Mouse (Mus musculus): ENCODE results near the gene Pam16.
A peak's percentile ranks its signal among the peaks of the same experiment; 100 is the strongest.

The Pam16 gene

DNA sequence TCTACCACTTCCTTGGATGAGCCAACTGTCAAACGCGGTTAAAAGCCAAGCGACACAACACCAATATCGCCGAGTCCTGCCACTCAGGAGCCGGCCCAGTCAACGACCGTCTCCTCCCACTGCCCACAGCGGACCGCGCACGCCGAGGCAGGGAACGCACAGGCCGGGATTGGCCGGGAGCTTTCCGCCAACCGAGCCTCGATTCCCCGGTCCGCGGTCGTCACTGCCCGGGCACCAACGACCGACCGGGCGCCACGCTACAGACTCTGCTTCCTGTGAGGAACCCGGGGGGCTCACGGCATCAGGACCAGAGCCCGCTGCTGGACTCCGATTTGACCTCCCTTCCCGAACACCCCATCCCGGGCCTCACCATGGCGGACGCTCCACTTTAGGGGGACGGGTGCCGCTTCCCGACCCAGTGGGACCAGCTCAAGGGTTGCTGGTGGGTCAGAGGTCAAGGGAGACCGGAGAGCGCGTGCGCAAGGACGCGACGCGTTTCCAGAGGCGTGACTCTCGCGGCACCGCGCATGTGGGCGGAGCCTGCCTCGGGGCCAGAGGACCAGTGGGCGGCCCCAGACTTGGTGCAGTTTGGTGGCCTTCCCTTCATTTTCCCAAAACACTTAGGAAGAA is at the start of gene Pam16:
Pam16 (minus strand) TSS at position 508 of the 630 bp plus-strand sequence.
- peak; percentile 79 to 87 for DNase-seq (ENCODE audit: low spot score in 2 of 2)

DNA sequence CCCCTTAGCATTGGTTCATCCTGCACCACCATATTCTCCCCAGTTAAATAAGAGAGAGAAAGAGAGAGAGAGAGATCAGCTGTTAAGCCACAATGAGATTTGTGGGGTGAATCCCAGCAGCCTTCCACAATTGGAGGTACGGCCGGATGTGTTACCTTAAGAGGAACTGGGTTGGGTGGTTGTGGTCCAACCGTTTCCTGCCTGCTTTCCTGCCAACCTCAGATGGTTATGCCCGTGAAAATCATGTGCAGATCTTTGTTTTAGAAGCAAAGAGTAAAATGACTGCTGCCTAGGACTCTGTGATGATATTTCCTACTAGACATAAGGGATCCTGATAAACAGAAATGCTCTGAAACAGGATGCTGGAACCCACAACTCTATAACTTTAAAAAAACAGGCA is 49.3 kb upstream of the Pam16 start:
- DNase-seq (ENCODE audit: low spot score in 2 of 2) = no peak

DNA sequence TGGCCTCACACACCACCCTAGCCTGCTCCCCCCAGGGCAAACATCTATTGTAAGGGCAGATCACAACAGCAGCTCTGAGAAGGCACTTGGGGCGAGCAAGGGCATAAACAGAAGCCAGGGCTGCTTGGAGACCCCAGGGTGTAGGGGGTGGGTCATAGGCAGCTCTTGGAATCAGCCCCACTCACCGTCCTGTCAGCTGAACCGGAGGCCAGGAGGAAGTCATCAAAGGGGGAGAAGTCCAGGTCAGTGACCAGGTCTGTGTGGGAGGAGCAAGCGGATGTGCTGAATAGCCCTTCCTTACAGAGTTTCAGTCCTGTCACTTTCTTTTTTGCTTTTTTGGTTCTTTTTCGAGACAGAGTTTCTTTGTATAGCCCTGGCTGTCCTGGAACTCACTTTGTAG is 45.5 kb upstream of the Pam16 start:
- no peak for DNase-seq (ENCODE audit: low spot score in 2 of 2)

- peak; percentile 55 to 85 for DNase-seq (ENCODE audit: low spot score in 2 of 2)
Observed at GRCm38 (mm10) chr16:4667190-4667808, 42.5 kb upstream of the Pam16 start.

GRCm38 (mm10) chr16:4665726-4666125 is 40.9 kb upstream of the Pam16 start:
- no peak for DNase-seq (ENCODE audit: low spot score in 2 of 2)

- no peak for DNase-seq (ENCODE audit: low spot score in 2 of 2)
Observed at GRCm38 (mm10) chr16:4663806-4664205, 39.0 kb upstream of the Pam16 start.

DNA sequence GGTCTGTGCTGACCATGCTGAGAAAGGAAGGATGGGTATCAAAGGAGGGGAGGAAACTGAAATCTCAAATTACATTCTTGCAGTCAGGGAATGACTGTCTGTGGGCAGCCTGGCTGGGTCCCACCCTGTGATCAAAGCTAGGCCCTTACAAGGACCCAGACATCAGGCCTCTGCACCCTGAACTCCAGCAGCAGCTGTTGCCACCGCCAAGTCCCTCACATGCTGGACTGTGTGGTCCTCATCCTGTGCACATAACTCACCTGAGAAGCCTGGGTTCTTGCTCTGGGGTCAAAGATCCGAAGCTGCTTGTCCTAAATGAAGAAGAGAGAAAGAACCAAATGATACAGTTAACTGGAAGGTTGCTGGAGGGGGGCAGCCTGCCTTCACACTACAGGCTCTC is 36.8 kb upstream of the Pam16 start:
- DNase-seq (ENCODE audit: low spot score in 2 of 2) = no peak

DNA sequence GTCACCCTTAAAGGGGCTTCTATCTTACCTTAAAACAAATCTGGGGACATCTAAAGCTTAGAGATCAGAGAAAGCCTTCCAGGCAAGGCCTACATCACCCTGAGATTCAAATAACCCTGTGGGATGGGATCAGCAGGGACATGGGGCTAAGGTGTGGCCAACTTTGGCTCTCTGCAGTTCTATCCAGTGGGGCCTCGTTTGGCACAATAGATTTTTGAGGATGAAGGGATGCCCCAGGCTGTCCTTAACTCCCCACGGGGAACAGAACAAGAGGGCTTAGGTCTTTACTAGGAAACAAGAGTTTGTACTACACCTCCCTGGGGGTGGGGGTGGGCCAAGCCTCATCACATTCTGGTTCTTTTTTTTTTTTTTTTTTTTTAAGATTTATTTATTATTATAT is 34.5 kb upstream of the Pam16 start:
- DNase-seq (ENCODE audit: low spot score in 2 of 2) = no peak

- no peak for DNase-seq (ENCODE audit: low spot score in 2 of 2)
Observed at GRCm38 (mm10) chr16:4658781-4659245, 34.0 kb upstream of the Pam16 start.

- no peak for DNase-seq (ENCODE audit: low spot score in 2 of 2)
Observed at GRCm38 (mm10) chr16:4656571-4657081, 31.8 kb upstream of the Pam16 start.

DNA sequence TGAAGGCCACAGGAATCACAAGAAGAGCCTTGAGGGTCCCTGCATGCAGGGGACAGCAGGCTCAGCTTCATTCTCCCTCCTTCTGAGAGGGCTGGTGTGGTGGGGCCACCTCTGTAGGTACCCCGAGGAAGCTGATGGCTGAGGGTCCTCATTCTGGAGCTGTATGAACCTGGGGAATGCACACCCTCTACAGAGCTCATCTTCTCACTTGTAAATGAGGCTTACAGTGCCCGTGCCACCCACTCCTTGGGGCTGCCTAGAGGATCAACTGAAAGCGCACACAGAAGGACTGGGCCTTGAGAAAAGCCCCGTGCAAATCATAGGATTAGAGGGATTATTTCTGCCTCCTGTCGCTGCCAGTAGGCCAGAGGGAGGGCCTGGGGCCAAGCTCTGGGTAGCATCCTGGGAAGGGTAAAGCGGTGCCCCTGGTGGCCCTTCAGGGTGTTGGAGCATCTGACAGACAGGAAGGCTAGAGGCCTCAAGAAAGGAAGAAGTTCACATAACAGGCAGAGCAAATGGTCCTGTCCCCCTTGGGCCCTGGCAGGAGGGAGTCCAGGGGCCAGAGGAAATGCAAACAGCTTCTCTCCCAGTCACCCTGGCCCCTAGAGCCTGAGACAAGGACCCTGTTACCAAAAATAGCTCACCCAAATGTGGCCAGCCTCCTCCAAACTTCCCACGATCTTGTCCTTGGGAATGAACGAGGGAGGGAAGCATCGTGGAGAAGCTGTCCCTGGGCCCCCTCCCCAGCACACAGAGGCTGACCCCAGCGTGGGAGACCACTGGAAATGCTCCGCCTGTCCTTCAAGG is 31.2 kb upstream of the Pam16 start:
- no peak for DNase-seq (ENCODE audit: low spot score in 2 of 2)

DNA sequence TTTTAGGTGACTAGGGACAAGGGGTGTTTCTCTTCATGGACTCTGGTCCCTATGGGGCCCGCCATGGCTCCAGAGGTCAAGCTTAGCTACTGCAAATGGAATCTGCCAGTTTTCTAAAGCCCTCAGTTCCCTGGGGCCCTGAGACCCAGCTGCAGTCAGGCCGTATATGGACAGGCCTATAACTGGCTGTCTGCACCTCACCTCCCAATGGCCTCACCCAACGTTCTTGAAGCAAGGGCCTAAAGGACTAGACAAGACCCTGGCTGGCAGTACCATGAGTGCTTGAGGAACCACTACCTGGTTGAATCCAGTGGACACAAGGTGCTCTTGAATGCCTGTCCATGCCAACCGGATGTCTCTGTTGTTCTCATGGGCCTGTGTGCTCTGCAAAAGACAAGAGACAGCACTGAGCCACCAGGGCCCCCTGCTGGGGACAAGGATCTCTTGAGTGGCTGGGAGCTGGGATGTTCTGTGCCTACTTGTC is 30.5 kb upstream of the Pam16 start:
- no peak for DNase-seq (ENCODE audit: low spot score in 2 of 2)

DNA sequence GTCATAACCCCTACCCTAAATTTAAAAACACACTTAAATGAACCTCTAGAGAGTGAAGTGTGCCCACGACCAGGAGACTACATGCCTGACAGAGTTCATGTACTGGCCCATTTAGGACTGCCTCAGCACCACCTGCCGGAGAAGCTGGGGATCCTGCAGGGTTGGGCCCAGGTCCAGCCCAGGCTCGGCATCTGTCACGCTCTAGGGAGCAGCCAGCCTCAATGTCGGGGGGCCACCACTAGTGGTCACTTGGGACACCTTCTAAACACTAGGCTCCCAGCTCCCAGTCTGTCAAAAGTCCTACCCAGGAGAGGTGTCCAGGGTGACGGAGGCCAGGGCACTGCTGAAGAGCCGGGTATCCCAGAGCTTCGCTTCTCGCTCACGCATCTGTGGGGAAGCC is 29.9 kb upstream of the Pam16 start:
- DNase-seq (ENCODE audit: low spot score in 2 of 2) = no peak

DNA sequence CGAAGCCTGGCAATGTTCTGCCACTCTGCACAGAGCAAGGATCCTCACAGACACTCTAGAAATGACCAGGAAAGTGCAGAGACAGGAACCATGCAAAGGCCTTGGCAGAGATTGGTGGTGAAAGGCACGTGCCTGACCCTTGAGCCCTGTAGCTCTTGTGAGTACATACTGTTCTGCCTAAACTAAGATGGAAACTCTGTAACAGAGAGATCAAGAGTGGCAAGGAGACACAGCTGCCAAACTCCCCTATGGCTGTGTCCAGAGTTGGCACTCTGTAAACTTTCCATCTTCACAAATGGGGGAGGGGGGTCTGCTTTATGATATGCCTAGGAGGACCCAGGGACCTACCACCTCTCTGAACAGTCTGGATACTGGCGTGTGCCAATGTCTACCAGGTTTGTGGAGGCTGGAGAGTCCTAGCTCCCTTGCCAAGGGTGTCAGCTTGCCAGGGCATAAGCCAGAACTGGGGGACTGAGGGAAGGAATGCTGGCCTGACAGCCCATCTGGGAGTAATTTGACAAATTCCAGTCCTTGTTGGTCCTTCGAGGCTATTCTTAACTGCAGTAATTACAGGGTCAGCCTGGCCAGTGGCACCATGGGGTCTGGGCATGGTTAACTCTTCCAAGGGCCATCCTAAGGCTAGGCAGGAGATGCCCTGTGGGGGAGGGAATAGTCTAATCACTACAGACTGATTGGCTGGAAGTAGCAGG is 28.1 kb upstream of the Pam16 start:
- no peak for DNase-seq (ENCODE audit: low spot score in 2 of 2)

DNA sequence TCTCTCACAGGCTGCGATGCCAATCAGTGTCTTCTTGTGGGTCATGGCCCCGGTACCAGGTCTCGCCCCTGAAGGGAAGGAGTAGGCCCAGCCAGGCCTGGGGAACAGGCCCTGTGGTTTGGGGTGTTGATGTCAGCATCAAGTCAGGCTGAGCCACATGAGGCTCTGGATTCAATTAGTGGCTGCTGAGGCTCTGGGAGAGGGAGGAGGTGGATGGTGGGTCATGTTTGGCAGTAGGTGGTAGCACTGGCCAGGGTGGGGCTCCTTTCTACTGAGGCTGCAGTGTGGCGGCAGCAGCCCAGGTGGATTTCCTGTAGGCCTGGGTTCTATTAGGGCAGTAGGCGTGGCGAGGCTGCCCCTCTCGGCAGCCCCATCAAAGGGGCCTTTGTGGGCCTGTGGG is 26.8 kb upstream of the Pam16 start:
- DNase-seq (ENCODE audit: low spot score in 2 of 2) = no peak

DNA sequence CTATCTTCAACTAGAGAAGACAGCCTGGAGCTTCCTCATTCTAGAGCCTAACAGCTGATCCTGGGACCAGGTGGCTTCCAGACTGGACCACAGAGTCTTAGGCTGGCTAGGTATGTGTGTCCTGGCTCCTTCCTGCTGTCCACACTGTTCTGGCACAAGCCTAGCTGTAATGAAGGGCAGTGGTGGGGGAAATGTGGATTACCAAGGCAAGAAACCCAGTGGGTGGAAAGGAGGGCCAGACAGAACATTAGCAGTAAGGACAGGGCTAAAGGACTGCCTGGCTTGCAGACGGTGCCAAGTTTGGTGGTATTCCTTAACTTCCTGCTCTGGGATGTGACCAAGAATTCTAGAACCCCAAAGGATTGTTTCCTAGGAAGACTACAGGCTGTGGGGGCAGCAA is 26.3 kb upstream of the Pam16 start:
- no peak for DNase-seq (ENCODE audit: low spot score in 2 of 2)

DNA sequence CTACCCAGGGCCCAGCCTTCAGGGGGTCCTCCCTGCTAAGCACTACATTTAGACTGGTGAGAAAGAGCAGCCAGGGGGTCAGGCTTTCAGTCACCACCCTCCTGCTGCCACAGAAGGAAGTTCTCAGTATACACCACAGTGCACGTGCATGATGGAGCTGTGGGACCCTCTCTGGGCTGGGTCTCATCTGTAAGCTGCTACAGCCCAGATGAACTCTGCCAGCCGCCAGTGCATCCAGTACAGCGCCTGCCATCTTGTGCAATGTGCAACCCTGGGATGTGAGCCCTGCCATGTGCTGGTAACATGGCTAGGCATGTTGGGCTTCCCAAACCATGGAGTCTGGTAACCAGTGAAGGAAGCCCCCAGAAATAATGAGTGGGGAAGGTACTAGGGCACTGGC is 25.4 kb upstream of the Pam16 start:
- DNase-seq (ENCODE audit: low spot score in 2 of 2) = no peak

DNA sequence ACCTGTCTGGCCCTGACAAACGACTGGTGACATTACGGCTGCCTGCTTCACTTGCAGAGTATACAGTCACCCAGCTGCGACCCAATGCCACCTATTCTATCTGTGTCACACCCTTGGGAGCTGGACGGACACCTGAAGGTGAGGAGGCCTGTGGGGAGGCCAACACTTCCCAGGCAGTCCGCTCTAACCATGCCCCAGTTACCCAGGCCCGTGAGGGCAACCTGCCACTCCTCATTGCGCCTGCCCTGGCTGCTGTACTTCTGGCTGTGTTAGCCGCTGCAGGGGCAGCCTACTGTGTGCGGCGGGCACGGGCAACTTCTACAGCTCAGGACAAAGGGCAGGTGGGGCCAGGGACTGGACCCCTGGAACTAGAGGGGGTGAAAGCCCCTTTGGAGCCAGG is 24.9 kb upstream of the Pam16 start:
- no peak for DNase-seq (ENCODE audit: low spot score in 2 of 2)

- no peak for DNase-seq (ENCODE audit: low spot score in 2 of 2)
Observed at GRCm38 (mm10) chr16:4649211-4649610, 24.4 kb upstream of the Pam16 start.

DNA sequence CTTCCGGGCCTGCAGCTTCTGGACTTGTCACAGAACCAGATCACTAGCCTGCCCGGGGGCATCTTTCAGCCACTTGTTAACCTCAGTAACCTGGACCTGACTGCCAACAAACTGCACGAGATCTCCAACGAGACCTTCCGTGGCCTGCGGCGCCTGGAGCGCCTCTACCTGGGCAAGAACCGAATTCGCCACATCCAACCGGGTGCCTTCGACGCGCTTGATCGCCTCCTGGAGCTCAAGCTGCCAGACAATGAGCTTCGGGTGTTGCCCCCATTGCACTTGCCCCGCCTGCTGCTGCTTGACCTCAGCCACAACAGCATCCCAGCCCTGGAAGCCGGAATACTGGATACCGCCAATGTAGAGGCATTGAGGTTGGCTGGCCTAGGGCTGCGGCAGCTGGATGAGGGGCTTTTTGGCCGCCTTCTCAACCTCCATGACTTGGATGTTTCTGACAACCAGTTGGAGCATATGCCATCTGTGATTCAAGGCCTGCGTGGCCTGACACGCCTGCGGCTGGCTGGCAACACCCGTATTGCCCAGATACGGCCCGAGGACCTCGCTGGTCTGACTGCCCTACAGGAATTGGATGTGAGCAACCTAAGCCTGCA is 23.7 kb upstream of the Pam16 start:
- no peak for DNase-seq (ENCODE audit: low spot score in 2 of 2)

GRCm38 (mm10) chr16:4647651-4648141 is 22.9 kb upstream of the Pam16 start:
- DNase-seq (ENCODE audit: low spot score in 2 of 2) = no peak

Data from spleen, postnatal 14 days (tissue).